Mouse (Mus musculus) right cerebral cortex, postnatal 10 days (tissue): Measurements from ENCODE around the gene Ilkap.

Experiments
- DNase-seq, 2 experiments: peaks; one replicate each; pipeline ENCODE4 v3.0.0; 2021; ENCODE audit warnings: low spot score in 2 of 2

The Ilkap gene

DNA sequence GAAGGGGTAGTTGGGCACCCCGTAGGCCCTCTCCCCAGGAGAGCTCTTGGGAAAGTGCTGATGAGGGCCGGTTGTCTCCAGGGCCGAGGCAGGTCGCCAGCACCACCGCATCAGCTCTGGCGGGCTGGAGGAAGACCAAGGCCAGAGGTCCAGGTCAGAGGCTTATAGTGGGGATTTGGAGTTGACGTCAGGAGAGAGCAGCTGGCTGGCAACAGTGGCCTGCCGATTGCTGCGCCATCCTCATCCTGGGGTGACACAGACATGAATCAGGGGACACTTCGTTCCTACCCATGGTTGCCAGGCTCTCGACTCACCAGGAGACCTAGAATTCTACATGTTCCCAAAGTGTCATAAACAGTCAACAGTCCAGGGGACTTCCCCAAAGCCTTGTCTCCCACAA is 42.5 kb downstream of the Ilkap start:
- DNase-seq = no peak

GRCm38 (mm10) chr1:91352277-91352676 is 46.3 kb downstream of the Ilkap start:
- DNase-seq = no peak

DNA sequence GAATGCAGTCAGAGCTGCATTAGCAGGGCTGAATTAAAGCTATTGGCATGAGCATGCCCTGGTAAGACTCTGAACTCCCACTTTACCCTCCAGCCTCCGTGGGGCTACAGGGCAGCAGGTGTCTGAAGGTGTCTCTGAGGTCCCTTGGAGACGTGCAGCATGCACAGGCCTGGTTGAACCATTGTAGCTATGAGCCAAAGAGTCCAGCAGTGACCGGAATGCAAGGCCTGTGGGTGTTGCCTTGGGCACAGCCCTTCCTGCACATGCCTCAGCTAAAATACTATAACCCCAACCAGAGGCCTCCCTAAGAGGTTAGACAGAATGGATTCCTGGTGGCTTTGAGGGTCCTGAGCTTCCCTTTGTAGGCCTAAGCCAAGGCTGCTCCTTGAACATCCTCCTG is 47.4 kb downstream of the Ilkap start:
- DNase-seq = no peak

DNA sequence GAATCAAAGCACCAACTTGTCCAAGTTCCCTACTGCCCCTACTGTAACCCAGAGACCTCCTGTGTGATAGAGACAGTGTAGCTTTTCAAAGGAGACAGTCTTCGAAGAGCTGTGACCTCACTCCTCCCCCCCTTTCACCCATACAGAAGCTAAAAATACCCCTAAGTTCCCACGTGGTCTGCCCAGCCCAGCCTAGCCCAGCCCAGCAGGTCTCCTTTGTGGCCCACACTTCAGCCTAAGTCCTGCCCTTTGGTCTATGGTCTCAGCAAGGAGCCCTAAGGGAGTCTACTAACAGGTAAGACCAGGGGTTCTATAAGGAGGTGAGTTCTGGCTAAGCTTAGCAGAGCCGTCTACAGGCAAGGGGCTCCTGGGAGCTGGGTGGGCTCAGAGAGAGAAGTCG is 47.8 kb downstream of the Ilkap start, which contains the start of gene Klhl30:
TSS of gene Klhl30 (plus strand) at position 176 of the 400 bp plus-strand sequence.
- no peak for DNase-seq

DNA sequence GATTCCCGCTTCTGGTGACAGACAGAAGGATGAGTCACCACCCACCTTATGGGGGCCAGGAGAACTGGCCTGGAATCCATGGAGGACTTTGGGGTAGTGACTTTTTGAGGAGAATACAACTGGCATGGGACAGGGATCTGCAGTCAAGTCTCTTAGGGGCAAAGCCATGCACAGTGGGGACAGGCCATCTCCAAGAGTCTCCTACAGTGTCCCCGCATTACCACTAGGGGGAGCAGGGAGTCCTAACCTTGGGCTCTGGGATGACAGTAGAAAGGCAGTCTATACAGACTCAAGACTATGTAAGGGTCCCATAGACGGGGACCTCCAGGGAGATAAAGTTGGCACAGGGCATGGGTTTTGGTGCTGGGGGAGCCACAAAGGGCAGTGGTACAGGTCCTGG is 51.7 kb downstream of the Ilkap start:
- DNase-seq = peak in 1 of 2 experiments; percentile 62

DNA sequence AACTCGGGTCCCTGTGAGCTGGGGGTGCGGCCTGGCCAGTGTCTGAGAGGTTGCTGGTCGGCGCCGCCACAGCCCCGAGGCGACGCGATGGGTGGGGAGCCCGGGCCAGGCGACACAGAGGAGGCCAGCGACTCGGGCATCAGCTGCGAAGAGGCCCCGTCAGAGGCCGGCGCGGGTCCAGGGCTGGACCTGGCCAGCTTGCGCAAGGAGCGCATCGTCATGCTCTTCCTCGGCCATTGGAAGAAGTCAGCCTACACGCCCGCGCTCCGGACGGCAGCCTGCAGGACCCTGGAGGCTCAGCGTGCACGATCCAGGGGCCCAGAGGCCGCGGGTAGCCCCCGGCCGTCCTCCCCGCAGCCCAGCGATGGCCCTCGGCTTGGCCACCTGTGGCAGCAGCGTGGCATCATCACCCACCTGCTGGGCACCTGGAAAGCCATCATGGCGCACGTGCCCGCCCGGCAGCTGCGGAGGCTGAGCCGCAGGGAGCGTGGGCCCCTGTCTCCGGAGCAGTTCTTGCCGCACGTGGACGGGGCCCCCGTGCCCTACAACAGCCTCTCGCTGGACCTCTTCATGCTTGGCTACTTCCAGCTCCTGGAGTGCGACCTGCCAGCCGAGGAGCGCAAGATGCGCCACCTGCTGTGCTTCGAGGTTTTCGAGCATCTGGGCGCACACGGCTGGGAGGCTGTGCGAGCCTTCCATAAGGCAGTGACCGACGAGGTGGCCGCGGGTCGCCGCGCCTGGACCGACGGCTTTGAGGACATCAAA is 53.5 kb downstream of the Ilkap start:
- DNase-seq = no peak

GRCm38 (mm10) chr1:91344001-91344400 is 54.6 kb downstream of the Ilkap start:
- DNase-seq = peak in 1 of 2 experiments; percentile 57

DNA sequence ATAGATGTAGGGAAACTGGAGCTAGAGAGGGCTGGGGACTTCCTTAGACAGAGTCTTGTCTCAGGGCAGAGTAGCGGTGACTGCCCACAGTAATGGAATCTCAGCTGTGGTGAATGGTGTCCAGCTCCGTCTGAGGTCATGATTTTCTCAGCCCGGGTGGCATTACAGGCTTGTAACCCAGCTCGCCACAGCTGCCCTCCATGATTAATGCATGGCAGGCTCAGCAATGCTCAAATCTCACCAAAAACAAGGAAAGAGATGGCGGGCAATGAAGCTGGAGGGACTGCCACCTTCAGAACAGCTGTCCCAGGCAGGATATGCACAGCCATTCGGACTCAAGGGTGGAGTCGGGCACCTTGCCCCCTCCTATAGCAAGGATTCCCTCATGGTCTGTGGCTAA is 61.3 kb downstream of the Ilkap start:
- DNase-seq = no peak

DNA sequence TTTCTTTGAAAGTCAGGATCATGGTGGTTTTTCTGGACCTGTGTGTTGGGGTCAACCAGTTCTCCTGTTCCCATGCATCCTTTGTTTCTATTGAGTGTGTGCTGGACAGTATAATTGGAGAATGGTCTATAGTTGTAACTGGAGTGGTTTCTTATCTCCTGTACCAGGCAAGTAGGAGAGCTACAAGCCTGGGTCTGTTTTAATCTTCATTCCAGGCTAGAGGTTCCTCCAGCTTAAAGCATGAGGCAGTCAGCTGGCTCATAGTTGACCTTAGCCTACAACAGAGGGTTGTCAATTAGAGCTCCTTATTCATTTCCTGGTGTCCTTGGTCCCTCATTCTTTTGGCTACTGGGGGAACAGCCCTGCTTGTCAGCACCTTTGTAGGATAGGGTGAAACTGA is 65.0 kb downstream of the Ilkap start:
- no peak for DNase-seq

- no peak for DNase-seq
Observed at GRCm38 (mm10) chr1:91332102-91332501, 66.5 kb downstream of the Ilkap start.

GRCm38 (mm10) chr1:91325488-91326042 is 73.0 kb downstream of the Ilkap start:
- DNase-seq = no peak

- no peak for DNase-seq
Observed at GRCm38 (mm10) chr1:91324646-91325045, 74.0 kb downstream of the Ilkap start.
